Mouse (Mus musculus): ENCODE results near the gene Plekhm3.

- no peak for TF ChIP-seq GATA1 (IDR thresholded peaks at IDR 0.05; ENCODE audit: low read length)
- TF ChIP-seq TAL1 (IDR thresholded peaks at IDR 0.05; ENCODE audit: low read length) = no peak
Observed at GRCm38 (mm10) chr1:64817709-64818108, 138.9 kb downstream of the Plekhm3 start.

All from erythroblast, embryonic 14.5 days (primary cell).